Mouse (Mus musculus) brain, adult 2 months (tissue): ENCODE measurements at regions not wholly inside any gene's neighbourhood (a gene's known extent, or its start where the extent isn't known, plus 50 kb on each side); places are given as distances from the start of the nearest gene placed in this dataset.

ENCODE experiments used
- DNase-seq: peaks from one replicate; pipeline ENCODE4 v3.0.0; 2011; ENCODE audit warnings: low read depth, low spot score

DNA sequence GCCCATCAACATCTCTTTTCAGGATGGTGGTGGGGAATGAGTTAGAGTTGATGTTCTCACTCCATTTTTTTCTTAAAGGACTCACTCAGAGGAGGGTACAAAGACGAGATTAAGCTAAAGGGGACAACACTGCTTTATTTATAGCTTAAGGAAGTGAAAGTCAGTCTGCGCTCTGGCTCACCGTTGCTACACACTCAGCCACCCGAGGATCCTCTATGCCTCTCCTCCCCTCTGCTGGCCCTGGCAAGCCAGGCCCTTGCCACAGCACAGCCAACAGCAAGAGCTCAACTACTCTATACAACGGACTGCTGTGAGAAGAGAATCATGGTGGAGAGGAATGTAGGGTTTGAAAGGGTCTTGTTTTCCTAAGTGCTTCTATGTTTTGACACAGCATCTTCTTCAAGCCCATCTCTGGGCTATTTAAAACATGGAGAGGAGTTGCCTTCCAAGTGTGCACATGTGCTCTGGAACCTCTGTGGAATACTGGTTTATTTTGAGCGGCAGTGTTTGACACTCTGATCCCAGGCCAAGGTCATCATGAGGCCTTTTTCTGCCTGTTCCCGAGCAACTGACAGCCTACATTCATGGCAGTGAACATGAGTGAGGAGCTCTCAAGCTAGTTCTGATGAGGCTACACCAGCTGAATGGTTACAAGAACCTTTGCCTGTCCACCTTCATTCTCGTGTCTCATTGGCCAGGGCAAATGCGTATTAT, 291.9 kb upstream of the Klf4 start:
- peak; percentile 18 for DNase-seq

DNA sequence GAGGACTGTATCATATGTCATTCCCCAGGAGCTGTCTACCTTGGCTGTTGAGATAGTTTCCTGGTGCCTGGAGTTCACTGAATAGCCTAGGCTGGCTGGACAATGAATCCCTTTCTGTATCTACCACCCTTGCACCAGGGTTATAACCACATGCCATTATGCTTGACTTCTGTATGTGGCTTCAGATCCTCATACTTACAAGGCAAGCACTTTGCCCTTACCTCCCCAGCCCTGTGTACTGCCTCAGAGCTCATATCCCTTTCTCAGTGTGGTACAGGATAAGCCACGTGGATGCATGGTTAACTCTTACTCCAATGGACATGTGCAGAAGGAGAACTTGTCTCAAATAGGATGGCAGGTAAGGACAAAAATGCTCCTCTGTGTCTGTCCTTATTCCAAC, 291.3 kb upstream of the Klf4 start:
- DNase-seq = no peak

DNA sequence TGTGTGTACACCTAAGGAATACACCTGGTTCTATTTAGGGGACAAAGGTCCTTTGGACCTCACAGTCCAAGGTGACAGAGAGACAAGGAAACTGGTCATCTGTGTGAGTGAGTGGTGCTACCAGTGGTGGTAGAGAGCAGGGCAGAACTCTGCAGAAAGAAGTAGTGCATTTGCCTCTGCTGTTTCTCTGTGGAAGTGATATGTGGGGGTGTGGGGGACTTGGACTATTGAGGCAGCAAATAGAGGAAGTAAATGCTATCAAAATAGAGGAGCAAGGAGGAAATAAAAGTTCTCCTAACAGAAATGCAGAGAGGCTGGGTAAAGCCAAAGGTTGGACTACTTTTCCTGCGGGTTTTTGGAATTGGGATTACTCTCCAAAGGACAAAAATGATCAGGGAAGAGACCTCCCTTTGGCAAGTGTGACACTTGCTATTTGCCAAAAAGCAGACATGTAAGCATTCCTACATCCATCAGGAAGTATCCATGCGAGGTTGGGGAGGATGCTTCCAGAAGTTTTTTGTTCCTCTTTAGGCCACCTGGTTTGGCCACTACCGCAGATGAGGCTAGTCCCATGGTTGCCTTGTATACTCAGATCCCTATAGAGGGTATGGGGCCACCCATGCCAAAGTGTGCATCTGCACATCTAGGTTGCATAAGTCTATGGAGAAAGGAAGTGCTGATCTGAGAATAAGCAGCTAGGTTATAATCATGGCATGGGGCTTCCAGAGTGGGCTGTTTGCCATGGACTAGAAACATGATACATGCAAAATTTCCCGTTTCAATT, 285.0 kb upstream of the Klf4 start:
- no peak for DNase-seq

DNA sequence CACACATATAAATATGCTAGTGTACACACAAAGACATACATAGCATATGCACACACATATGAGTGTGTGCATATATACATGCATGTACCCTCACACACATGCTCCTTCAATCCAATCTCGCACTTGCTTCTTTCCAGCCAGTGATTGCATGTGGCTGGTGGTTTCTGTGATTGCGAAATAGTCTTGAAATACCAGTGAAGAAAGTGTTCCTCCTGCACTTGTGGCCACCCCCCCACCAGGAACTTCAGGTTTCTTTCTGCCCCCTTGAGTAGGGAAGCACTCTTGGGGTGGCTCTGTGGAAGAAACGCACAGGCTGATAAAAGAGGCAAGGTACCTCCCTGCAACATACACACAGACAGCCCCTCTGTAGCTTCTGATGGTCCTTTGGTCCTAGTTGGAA, 283.6 kb upstream of the Klf4 start:
- peak; percentile 21 for DNase-seq

DNA sequence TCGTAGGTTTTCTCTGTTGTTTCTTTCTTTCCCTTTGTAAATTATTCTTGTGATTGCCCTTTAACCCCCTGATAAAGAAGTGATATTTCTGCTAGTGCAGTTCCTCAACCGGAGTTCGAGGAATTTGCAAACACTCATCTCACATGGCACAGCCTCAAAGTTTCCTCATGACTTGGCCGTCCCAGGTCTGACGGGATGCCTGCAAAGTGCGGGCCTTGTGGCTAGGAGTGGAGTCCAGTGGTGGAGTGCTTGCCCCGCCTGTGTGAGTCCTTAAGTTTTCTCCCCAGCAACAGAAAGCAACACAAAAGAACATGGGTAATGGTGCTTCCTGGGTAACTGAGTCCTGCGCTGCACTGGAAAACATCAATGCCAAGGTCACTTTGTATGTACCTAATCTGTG, 280.6 kb upstream of the Klf4 start:
- no peak for DNase-seq

DNA sequence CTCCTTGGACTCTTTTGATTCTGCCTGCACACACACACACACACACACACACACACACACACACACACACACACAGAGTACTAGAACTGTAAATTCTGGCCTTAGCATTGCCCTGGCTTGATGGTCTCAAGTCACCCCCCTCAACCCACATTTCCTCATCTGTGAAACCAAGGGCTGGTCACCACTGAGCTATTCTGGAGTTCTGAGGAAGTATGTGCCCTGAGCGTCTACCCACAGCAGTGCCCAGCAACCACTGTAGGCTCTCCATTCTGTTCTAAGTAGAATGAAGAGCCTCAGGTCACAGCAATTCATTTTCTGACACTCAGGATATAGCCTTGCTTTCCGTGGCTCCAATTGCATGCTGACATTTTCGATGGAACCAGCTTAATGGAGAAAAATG, 279.4 kb upstream of the Klf4 start:
- peak; percentile 21 for DNase-seq

DNA sequence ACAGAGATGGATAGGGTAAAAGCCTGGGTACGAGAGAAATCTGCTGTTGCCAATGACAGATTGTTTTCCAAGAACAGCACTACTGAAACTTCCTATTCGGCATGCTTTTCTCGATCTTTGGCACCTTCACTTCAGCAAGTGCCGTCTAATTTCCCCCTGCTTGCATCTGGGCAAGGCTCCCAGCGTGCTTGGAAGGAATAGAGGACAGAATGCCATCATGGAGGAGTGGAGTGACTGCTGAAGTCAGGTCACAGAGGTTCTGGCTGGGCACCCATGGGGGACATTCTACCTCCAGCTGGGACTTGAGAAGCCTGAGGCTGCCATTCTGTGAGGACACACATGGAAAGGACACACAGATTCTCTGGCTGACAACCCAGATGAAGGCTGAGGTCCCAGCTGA, 276.2 kb upstream of the Klf4 start:
- no peak for DNase-seq

DNA sequence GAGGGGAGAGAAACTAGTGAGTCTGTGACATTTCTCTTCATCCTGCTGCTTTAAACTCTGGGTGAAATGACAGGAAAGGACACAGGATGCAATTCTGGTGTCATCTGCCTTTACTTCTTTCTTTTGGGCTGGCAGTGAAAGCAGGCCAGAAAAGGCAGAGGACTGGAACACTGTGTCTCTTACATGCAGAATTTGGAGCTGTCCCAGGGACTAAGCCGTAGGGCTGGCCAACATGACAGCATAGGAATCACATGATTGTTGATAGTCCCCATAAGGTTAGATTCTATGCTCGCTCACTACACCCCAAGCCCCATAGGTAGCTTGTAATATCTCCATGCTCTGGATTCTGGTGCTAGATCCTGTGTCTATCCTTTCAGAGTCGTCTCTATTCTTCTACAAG, 274.5 kb upstream of the Klf4 start:
- DNase-seq = no peak

DNA sequence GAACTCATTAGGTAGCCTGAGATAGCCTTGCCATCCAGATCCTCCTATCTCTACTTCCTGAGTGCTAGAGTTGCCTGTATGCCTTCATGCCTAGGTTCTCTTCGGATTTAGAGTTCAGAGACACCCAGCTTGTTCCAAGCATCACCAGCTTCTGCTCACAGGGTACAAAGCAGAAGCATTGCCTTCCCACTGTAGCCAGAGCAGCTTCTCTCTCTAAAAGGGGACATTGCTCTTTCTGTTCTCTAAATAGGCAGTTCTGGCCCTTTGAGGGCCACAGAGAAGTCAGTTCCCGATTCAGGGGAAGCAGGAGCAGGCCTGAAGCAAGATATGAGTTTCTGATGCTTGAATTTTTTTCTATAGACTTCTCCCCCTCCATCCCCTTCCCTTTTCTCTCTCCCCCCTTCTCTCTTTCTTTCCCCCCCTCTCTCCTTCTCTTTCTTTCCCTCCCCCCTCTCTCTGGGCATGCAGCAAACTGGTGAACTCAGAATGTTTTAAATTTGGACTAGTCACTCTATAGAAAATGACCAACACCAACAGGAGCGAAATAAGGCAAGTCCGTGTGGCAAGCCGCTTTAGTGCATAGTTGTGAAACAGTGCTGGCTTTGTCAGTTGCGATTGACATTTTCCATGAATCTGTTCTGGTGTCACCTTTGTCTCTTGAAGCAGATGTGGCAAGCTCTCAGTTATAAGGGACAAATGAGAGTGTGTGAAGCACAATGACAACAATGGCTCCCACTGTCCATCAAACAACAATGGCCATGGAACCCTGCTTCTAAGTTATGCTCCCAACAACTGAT, 273.2 kb upstream of the Klf4 start:
- peak; percentile 22 for DNase-seq

DNA sequence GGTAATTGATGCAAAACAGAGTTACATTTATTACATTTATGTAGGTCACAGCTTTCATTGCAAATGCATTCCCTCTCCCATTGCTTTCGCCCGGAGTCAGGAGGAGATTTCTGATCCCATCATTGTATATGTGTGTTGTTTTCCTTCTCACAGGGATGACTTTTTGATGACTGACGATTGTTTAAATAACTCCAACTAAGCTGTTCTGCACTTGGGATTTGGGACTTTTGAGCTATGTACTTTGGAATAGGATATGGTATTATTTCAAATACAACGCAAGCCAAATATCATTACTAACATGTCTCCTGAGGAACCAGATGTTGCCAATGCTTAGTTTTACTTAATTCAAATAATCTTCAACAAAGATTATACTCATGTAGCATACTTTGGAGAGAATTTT, 269.8 kb upstream of the Klf4 start:
- no peak for DNase-seq

DNA sequence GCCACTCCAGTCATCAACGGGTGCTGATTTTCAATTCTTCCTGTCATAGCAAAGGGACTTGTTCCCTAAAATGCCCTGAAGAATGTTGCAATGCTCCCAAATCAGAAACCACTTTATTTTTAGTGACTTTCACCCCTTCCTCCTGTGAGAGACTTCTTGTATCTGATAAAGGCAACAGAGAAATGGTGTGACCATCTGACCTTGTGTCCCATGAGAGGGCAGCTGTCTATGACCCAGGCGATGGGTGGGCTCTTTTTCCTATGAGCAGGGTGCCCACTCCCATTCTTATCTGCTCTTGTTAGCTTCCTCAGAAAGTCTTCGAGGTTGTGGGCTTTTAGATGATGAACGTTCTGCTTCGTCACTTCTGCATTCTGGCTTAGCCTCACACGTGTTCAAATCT, 265.8 kb upstream of the Klf4 start:
- no peak for DNase-seq

DNA sequence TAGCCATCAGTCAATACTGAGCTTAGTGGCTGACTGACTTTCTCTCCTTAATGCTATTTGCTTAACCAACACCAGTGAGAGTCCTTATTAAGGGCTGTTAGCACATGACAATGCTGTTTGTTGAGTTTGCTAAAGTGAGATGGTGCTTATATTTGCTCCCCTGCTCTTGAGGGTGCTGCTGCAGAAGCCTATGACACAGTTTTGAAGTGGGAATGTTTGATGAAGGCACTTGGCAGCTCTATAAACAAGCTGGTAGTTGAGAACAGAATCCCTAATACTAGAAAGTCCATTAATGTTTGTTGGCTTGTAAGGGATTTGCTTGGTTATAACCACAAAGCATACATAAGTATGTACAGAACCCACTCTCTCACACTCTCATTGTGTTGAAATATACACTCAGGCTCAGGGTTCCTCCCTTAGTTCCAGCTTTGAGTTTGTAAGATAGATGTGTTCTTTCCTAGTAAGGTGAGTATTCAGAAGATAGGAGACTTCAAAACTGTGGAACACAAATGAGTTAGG, 249.1 kb upstream of the Klf4 start:
- DNase-seq = no peak

DNA sequence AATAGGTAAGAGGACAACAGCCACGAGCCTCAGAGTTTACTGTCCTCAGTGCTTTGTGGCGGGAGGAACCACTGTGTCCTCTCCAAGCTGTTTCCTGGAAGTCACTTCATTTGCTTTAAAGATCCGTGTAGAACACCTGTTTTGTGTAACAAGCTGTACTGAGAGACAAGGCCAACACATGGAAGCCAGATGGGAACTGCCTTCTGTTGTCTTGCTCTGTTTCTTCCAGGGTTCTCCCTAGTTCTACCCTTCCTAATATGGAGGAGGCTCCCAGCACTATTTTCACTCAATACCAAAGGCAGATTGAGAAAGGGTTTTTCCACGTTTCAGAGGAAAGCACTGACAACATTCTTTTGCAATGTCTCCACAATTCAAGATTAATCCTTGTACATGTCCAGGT, 247.3 kb upstream of the Klf4 start:
- peak; percentile 59 for DNase-seq

DNA sequence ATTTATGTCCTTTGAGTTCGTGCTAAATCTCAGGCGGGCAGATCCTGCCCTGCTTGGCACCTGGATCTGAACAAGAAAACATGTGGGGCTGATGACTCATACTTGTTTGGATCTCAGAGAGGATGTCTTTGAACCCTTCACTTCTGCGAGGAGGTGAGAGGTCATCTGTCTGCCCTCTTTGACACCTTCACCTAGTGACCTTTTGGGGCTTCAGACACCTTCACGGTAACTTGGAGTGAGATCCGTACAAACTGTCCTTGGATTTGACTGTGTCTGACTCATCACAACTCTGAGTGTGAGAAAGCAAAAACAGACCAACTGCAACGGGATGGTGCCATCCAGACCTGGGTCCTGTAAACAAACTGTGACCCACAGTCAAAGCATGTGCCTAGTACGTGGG, 243.6 kb upstream of the Klf4 start:
- no peak for DNase-seq

DNA sequence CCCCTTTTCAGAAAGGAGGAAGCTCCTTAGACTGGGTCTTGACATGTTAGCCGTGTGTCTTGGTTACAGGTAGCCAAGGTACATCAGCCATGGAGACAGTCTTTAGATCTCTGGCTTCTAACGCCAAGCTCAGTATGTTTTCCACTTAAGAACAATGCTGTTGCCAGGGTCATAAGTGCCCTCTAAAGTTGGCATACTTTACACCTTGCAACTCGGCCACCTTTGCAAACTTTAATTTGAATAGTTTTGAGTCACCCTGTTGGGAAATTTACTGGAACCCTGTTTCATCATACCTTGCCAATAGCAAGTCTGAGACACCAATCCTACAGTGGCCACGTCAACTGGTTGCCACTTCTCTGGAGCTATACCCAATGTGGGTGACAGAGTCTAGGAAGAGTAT, 242.3 kb upstream of the Klf4 start:
- DNase-seq = no peak

DNA sequence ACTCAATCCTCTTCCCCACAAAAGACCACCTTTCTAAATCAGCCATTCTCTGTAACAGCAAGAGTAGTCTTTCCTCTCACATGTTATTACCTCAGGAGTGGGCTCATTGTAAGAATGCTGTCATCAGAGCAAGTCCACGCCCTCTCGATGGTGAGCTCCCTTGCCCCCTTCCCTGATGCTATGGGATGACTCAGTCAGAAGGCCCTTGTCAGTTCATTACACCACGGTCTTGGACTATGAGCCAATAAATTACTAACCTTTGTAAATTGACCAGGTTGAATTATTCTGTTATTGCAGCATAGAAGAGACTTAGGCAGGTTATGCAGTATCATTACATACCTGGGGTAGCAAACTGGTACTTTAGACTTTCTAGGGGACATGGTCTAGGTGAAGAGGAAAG, 237.4 kb upstream of the Klf4 start:
- no peak for DNase-seq

DNA sequence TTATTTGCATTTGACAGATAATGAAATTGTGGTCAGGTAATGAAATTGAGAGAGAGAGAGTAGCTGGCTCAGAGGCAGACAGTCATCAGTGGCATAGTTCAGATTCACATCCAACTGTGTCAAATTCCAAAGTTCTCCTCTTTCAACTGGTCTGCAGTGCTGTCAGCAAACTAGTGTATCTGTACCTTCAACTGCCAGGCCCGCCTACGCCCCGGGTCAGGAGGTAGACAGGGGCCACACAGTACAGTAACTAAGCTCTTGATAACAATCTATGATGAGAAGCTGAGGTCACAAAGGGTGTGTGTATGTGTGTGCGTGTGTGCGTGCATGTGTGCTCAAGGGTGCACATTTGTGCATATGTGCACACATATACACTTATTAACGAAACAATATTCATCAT, 236.1 kb upstream of the Klf4 start:
- DNase-seq = no peak

DNA sequence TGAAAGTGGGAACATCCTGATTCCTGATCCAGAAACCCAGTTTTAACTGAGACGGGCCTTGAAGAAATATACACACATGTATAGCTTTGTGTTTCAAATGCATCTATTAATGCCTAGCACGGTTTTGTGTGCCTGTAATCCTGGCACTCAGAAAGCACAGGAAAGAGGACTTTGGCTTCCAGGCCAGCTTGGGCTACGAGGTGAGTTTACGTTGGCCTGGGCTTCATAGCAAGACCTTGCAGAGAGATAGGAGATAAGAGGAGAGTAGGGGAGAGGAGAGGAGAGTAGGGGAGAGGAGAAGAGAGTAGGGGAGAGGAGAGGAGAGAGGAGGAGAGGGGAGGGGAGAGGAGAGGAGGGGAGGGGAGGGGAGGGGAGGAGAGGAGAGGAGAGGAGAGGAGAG, 234.9 kb upstream of the Klf4 start:
- DNase-seq = no peak

DNA sequence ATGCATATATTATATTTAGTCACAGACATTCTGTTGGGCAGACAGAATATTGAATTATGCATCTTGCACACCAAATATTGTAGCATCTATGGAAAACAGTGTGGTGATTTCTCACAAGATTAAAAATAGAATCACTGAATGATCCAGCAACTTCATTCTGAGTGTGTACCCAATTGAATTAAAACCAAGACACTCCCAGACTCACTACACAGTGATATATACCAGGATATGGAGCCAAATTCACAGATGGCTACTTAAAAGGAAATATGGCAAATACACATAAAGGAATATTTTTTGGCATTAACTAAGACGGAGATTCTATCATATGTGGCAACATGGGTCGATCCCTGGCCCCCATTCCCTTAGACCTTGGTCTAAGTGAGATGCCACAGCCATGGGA, 233.5 kb upstream of the Klf4 start:
- no peak for DNase-seq

DNA sequence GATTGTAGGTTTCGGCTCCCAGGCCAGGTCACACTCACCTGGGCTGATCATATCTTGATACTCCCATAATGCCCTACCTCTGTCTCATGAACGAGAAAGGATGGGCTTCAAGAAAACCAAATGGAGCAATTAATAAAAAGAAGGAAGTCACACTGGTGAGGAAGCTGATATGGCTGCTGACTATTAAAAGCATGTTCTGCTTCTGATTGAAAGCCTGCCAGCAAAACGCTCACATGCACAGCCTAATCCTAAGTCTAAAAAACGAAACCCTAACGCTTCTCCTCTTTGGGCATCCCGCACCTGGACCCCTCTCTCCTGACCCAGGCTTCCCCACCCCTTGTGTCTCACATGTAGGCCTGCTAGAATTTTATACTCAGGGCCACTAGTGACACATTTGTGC, 230.8 kb upstream of the Klf4 start:
- no peak for DNase-seq

DNA sequence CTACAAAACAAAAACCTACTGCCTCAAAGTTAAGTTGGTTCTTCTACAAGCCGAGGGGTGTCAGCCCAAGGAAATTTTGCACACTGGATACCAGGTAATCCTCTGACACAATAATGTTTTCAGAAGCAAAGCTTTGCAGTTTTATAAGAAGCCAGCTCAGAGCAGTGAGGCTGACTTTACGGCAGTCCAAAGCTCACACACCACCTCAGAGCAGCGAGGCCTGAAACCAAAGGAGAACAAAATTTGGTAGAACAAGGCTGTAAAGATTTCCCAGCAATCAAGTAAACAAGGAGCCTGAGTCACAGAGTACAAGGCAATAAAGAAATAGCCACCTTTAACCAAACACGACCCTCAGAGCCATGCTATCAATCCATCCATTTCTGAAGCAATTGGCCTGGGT, 230.1 kb upstream of the Klf4 start:
- DNase-seq = no peak

DNA sequence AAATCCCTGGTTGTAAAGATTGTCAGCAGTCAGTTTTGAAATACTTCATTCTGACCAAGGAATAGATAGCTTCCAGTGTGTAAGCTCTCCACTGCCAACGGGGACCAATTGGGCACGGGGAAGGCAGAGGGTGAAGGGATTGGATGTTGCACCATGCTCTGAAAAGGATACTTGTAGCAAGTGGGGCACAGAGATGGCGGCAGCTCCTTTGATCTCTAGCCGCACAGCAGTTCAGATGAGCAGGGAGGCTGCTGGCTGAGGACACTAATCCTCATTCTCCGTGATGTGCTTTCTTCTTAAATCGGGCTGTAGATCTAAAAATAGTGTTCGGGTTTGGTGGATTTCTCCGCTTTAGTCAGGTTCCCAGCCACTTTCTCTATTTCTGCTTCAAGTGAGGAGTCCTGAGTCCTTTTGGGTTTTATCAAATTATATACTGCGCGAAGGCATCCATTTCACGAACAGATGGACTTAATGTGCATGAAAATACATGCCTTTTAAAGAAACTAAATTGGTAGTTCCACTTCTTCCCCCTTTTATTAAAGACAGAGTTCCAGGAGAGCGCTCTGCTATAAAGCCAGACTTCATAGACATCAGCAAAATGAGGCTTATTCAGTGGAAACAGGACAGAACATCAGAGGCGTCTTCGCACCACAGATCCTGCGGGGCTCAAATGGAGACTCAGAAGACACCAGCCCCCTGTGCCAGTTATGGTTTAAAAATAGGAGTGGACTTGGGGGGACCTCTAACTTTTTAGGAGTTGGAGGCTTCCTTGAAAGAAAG, 225.1 kb upstream of the Klf4 start:
- DNase-seq = peak; percentile 74
